Mouse (Mus musculus) liver, postnatal 0 days (tissue): ENCODE data around the gene Usp6nl.

Experiments
- CTCF ChIP-seq: sonication (generic); IDR thresholded peaks from 2 replicates; pipeline ENCODE4 v1.5.1; 2016; ENCODE audit warnings: antibody characterized with exemption, low read depth
- EP300 ChIP-seq: IDR thresholded peaks from 2 replicates; pipeline ENCODE4 v1.6.1; 2016; ENCODE audit warnings: antibody characterized with exemption, low read depth, mild to moderate bottlenecking

- peak; percentile 87 for TF ChIP-seq CTCF
- TF ChIP-seq EP300: no peak
Observed at GRCm38 (mm10) chr2:6436085-6436950, 113.9 kb downstream of the Usp6nl start.
